Mouse (Mus musculus): ENCODE measurements at regions not wholly inside any gene's neighbourhood (a gene's known extent, or its start where the extent isn't known, plus 50 kb on each side); places are given as distances from the start of the nearest gene placed in this dataset.

- 81% methylated on average over 2 of the region's 2 CpGs for WGBS
- no peak overlapping the region for H3K4me2 ChIP-seq (ENCODE audit: low read length)
- no peaks in the 10 kb centered on the region for H3K9me3 ChIP-seq (ENCODE audit: control insufficient read depth, low read length)
- H3K4me3 ChIP-seq (ENCODE audit: low read depth, low read length) = no peak overlapping the region
- peaks cover 8% of the 10 kb centered on the region for H3K4me1 ChIP-seq (replicated peaks; ENCODE audit: control insufficient read depth, insufficient read depth, low read length)
- DNase-seq (ENCODE audit: low spot score) (no peak), ATAC-seq (replicated peaks; ENCODE audit: low FRiP score, low TSS enrichment, low read depth) (no peak)
- no peaks in the 10 kb centered on the region for H3K36me3 ChIP-seq (ENCODE audit: control insufficient read depth, insufficient read depth, low read length)
- H3K27me3 ChIP-seq (replicated peaks; ENCODE audit: control insufficient read depth, insufficient read depth, low read length) = no peaks in the 10 kb centered on the region
- no peak overlapping the region for H3K27ac ChIP-seq (ENCODE audit: low read depth)
- H3K9ac ChIP-seq (ENCODE audit: low read length) = no peak overlapping the region
These were observed 87.5 kb upstream of the Daam1 start for GRCm38 (mm10) chr12:71743345-71743744.

DNA sequence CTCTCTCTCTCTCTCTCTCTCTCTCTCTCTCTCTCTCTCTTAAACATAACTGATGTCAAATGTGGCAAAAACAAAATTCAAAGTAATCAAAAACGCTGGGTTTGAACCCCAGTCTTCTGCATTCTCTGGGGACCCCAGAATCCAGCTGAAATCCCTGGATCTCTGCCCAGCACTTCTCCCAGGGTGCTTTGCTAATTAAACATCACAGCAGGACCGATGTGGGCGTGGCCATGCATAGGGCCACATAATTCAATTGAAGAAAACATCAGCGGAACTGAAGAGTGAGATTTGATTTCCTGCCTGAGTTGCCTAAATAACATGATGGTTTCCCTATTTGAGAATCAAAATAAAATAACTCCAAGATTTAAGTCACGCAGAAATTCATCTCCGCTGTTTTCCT lies 84.9 kb upstream of the Daam1 start:
- no peak for DNase-seq (ENCODE audit: low spot score)
- no peak overlapping the region for H3K4me3 ChIP-seq (ENCODE audit: low read depth, low read length)
- ATAC-seq (replicated peaks; ENCODE audit: low FRiP score, low TSS enrichment, low read depth) = no peak
- H3K9ac ChIP-seq (ENCODE audit: low read length) = no peak overlapping the region
- WGBS = 58% methylated on average over 6 of the region's 6 CpGs
- H3K27ac ChIP-seq (ENCODE audit: low read depth) = peak overlapping the region; percentile 93; the same call in 1 of the 2 replicates
- no peaks in the 10 kb centered on the region for H3K36me3 ChIP-seq (ENCODE audit: control insufficient read depth, insufficient read depth, low read length)
- H3K27me3 ChIP-seq (replicated peaks; ENCODE audit: control insufficient read depth, insufficient read depth, low read length) = no peaks in the 10 kb centered on the region
- H3K4me1 ChIP-seq (replicated peaks; ENCODE audit: control insufficient read depth, insufficient read depth, low read length) = peaks cover 16% of the 10 kb centered on the region
- H3K4me2 ChIP-seq (ENCODE audit: low read length) = no peak overlapping the region
- no peaks in the 10 kb centered on the region for H3K9me3 ChIP-seq (ENCODE audit: control insufficient read depth, low read length)

GRCm38 (mm10) chr12:71747386-71747785 lies 83.5 kb upstream of the Daam1 start:
- ATAC-seq (replicated peaks; ENCODE audit: low FRiP score, low TSS enrichment, low read depth) (0 out of 2 replicates have a peak, but pooled peaks have one; percentile 6), DNase-seq (ENCODE audit: low spot score) (no peak)
- Histone ChIP-seq H3K4me1 (replicated peaks; ENCODE audit: control insufficient read depth, insufficient read depth, low read length) (peaks cover 16% of the 10 kb centered on the region), H3K4me3 (ENCODE audit: low read depth, low read length) (no peak overlapping the region), H3K4me2 (ENCODE audit: low read length) (0 out of 2 replicates have a peak overlapping the region, but pooled peaks have one; percentile 11), H3K9ac (ENCODE audit: low read length) (no peak overlapping the region), H3K9me3 (ENCODE audit: control insufficient read depth, low read length) (no peaks in the 10 kb centered on the region), H3K36me3 (ENCODE audit: control insufficient read depth, insufficient read depth, low read length) (no peaks in the 10 kb centered on the region), H3K27me3 (replicated peaks; ENCODE audit: control insufficient read depth, insufficient read depth, low read length) (no peaks in the 10 kb centered on the region), H3K27ac (ENCODE audit: low read depth) (peak overlapping the region; percentile 93)
- 82% methylated on average over 10 of the region's 10 CpGs for WGBS

- peak; percentile 62 for DNase-seq (ENCODE audit: low spot score)
- Histone ChIP-seq H3K4me3 (ENCODE audit: low read depth, low read length) (no peak overlapping the region), H3K9me3 (ENCODE audit: control insufficient read depth, low read length) (no peaks in the 10 kb centered on the region), H3K36me3 (ENCODE audit: control insufficient read depth, insufficient read depth, low read length) (no peaks in the 10 kb centered on the region), H3K4me2 (ENCODE audit: low read length) (peak overlapping the region; percentile 11; the same call in 1 of the 2 replicates), H3K27me3 (replicated peaks; ENCODE audit: control insufficient read depth, insufficient read depth, low read length) (no peaks in the 10 kb centered on the region), H3K9ac (ENCODE audit: low read length) (no peak overlapping the region), H3K27ac (ENCODE audit: low read depth) (peak overlapping the region; percentile 93), H3K4me1 (replicated peaks; ENCODE audit: control insufficient read depth, insufficient read depth, low read length) (peaks cover 18% of the 10 kb centered on the region)
- peak; percentile 72 for ATAC-seq (replicated peaks; ENCODE audit: low FRiP score, low TSS enrichment, low read depth)
- 28% methylated on average over 14 of the region's 14 CpGs for WGBS
These were observed 83.0 kb upstream of the Daam1 start for GRCm38 (mm10) chr12:71747831-71748368.

DNA sequence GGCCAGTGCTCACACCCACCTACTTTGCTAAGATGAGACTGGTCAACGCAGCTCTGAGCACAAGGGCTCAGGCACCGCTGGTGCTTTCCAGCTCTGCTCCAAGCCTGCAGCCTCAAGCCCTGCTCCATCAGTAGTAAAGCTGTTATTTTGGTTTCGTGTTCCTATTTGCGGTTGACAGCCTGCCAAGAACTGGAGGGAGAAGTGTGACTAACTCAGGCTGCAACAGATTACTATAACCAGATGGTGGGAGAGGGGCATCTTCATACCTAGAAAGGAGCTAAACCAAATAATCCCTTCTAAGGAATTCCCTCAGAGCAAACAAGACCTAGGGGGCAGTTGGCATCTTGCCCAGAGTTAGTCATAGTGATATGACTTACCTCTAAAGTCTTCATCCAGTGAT lies 82.1 kb upstream of the Daam1 start:
- H3K4me2 ChIP-seq (ENCODE audit: low read length) = peak overlapping the region; percentile 1; the same call in 1 of the 2 replicates
- no peaks in the 10 kb centered on the region for H3K9me3 ChIP-seq (ENCODE audit: control insufficient read depth, low read length)
- 37% methylated on average over 4 of the region's 4 CpGs for WGBS
- no peak for DNase-seq (ENCODE audit: low spot score)
- H3K36me3 ChIP-seq (ENCODE audit: control insufficient read depth, insufficient read depth, low read length) = no peaks in the 10 kb centered on the region
- ATAC-seq (replicated peaks; ENCODE audit: low FRiP score, low TSS enrichment, low read depth) = peak; percentile 58; the same call in 1 of the 2 replicates
- H3K4me3 ChIP-seq (ENCODE audit: low read depth, low read length) = no peak overlapping the region
- H3K27me3 ChIP-seq (replicated peaks; ENCODE audit: control insufficient read depth, insufficient read depth, low read length) = no peaks in the 10 kb centered on the region
- H3K9ac ChIP-seq (ENCODE audit: low read length) = no peak overlapping the region
- H3K27ac ChIP-seq (ENCODE audit: low read depth) = peak overlapping the region; percentile 93
- peaks cover 18% of the 10 kb centered on the region for H3K4me1 ChIP-seq (replicated peaks; ENCODE audit: control insufficient read depth, insufficient read depth, low read length)

DNA sequence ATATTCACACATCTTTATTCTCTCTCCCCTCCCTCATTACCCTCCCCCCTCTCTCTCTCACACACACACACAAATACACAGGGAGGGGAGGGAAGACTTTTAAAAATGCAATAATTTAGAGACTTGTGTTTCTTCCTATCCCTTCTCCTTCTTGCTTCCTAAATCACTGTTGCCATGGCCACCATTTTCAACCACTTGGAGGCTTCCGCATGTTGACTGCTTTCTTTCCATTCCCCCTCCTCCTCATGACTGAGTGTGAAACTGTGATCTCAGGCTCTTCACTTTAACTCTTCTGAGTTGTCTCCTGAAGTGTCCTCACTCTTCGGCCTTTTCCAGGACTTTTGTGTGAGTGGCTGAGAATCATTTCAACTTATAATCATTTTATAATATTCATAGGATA lies 81.2 kb upstream of the Daam1 start:
- ATAC-seq (replicated peaks; ENCODE audit: low FRiP score, low TSS enrichment, low read depth) (no peak), DNase-seq (ENCODE audit: low spot score) (no peak)

GRCm38 (mm10) chr12:71752741-71753260 lies 78.1 kb upstream of the Daam1 start:
- Histone ChIP-seq H3K27ac (ENCODE audit: low read depth) (no peak overlapping the region), H3K4me2 (ENCODE audit: low read length) (no peak overlapping the region), H3K4me3 (ENCODE audit: low read depth, low read length) (no peak overlapping the region), H3K4me1 (replicated peaks; ENCODE audit: control insufficient read depth, insufficient read depth, low read length) (peaks cover 10% of the 10 kb centered on the region), H3K36me3 (ENCODE audit: control insufficient read depth, insufficient read depth, low read length) (no peaks in the 10 kb centered on the region), H3K9me3 (ENCODE audit: control insufficient read depth, low read length) (no peaks in the 10 kb centered on the region), H3K9ac (ENCODE audit: low read length) (no peak overlapping the region), H3K27me3 (replicated peaks; ENCODE audit: control insufficient read depth, insufficient read depth, low read length) (no peaks in the 10 kb centered on the region)
- WGBS = 36% methylated on average over 7 of the region's 7 CpGs
- ATAC-seq (replicated peaks; ENCODE audit: low FRiP score, low TSS enrichment, low read depth) = no peak
- DNase-seq (ENCODE audit: low spot score) = no peak

More for the DNA sequence above, 81.2 kb upstream of the Daam1 start:
- H3K9me3 ChIP-seq (ENCODE audit: control insufficient read depth, low read length) = no peaks in the 10 kb centered on the region
- peak overlapping the region; percentile 93 for H3K27ac ChIP-seq (ENCODE audit: low read depth)
- H3K4me3 ChIP-seq (ENCODE audit: low read depth, low read length) = no peak overlapping the region
- no peaks in the 10 kb centered on the region for H3K36me3 ChIP-seq (ENCODE audit: control insufficient read depth, insufficient read depth, low read length)
- WGBS = 66% methylated on average over 2 of the region's 2 CpGs
- H3K4me1 ChIP-seq (replicated peaks; ENCODE audit: control insufficient read depth, insufficient read depth, low read length) = peaks cover 18% of the 10 kb centered on the region
- H3K27me3 ChIP-seq (replicated peaks; ENCODE audit: control insufficient read depth, insufficient read depth, low read length) = no peaks in the 10 kb centered on the region
- H3K9ac ChIP-seq (ENCODE audit: low read length) = no peak overlapping the region
- no peak overlapping the region for H3K4me2 ChIP-seq (ENCODE audit: low read length)

GRCm38 (mm10) chr12:71753276-71753675 lies 77.6 kb upstream of the Daam1 start:
- H3K9me3 ChIP-seq (ENCODE audit: control insufficient read depth, low read length) = no peaks in the 10 kb centered on the region
- no peaks in the 10 kb centered on the region for H3K27me3 ChIP-seq (replicated peaks; ENCODE audit: control insufficient read depth, insufficient read depth, low read length)
- no peak overlapping the region for H3K4me3 ChIP-seq (ENCODE audit: low read depth, low read length)
- ATAC-seq (replicated peaks; ENCODE audit: low FRiP score, low TSS enrichment, low read depth) (no peak), DNase-seq (ENCODE audit: low spot score) (no peak)
- WGBS = 92% methylated on average over 3 of the region's 3 CpGs
- no peak overlapping the region for H3K27ac ChIP-seq (ENCODE audit: low read depth)
- no peak overlapping the region for H3K4me2 ChIP-seq (ENCODE audit: low read length)
- no peak overlapping the region for H3K9ac ChIP-seq (ENCODE audit: low read length)
- H3K36me3 ChIP-seq (ENCODE audit: control insufficient read depth, insufficient read depth, low read length) = no peaks in the 10 kb centered on the region
- H3K4me1 ChIP-seq (replicated peaks; ENCODE audit: control insufficient read depth, insufficient read depth, low read length) = peaks cover 10% of the 10 kb centered on the region

GRCm38 (mm10) chr12:71763194-71763593 lies 67.7 kb upstream of the Daam1 start:
- DNase-seq (ENCODE audit: low spot score) (no peak), ATAC-seq (replicated peaks; ENCODE audit: low FRiP score, low TSS enrichment, low read depth) (no peak)
- no peaks in the 10 kb centered on the region for H3K27me3 ChIP-seq (replicated peaks; ENCODE audit: control insufficient read depth, insufficient read depth, low read length)
- H3K4me3 ChIP-seq (ENCODE audit: low read depth, low read length) = no peak overlapping the region
- H3K9ac ChIP-seq (ENCODE audit: low read length) = no peak overlapping the region
- H3K4me1 ChIP-seq (replicated peaks; ENCODE audit: control insufficient read depth, insufficient read depth, low read length) = no peaks in the 10 kb centered on the region
- no peaks in the 10 kb centered on the region for H3K9me3 ChIP-seq (ENCODE audit: control insufficient read depth, low read length)
- no peak overlapping the region for H3K4me2 ChIP-seq (ENCODE audit: low read length)
- H3K36me3 ChIP-seq (ENCODE audit: control insufficient read depth, insufficient read depth, low read length) = no peaks in the 10 kb centered on the region
- no peak overlapping the region for H3K27ac ChIP-seq (ENCODE audit: low read depth)
- WGBS = 74% methylated on average over 4 of the region's 4 CpGs

Measured in intestine, embryonic 14.5 days (tissue).